Mouse (Mus musculus): Measurements from ENCODE around the gene Gm39653.

- TF ChIP-seq POLR2AphosphoS2 (IDR thresholded peaks at IDR 0.05; ENCODE audit: insufficient read length, low read depth) (no peak), POLR2A (IDR thresholded peaks at IDR 0.05; ENCODE audit: insufficient read length, low read depth) (no peak), TCF12 (IDR thresholded peaks at IDR 0.05; ENCODE audit: insufficient read depth, poor library complexity, severe bottlenecking) (no peak), USF1 (IDR thresholded peaks at IDR 0.05; ENCODE audit: low read depth) (no peak), MAX (IDR thresholded peaks at IDR 0.05; ENCODE audit: low read depth) (no peak), E2F4 (IDR thresholded peaks at IDR 0.05; ENCODE audit: insufficient read depth) (no peak), CEBPB (IDR thresholded peaks at IDR 0.05; ENCODE audit: insufficient read depth, poor library complexity, severe bottlenecking) (no peak)
These were observed 6.2 kb upstream of the Gm39653 start for GRCm38 (mm10) chr1:63609613-63610012.
